Mouse (Mus musculus) layer of hippocampus, adult 18-20 months (tissue): ENCODE data around the gene 4933430I17Rik. TPM values are rescaled to one million over a fixed set of nuclear protein-coding genes. Genes with fewer than 3 reads are reported as not detected.
"Not testable (repeated sequence)": the region's sequence is repeated elsewhere in the genome, so short reads cannot be mapped to it uniquely, and the experiment has no call there.

ENCODE experiments used
- DNase-seq, 2 experiments: peaks; one replicate each; pipeline ENCODE4 v3.0.0; 2022; ENCODE audit warnings: low spot score in 2 of 2
- long read RNA-seq: library from polyadenylated mRNA; stranded (forward); transcript quantifications from one replicate; pipeline ENCODE4 v2.0.0, GENCODE M21; 2021
- total RNA-seq, 2 experiments: library from RNA; stranded (reverse); gene quantifications; 2 replicates each; pipeline ENCODE4 v1.2.3; 2021

Gene 4933430I17Rik
- under 1 TPM; 0.52 to 0.53 TPM for total RNA-seq
- long read RNA-seq: 0 reads

GRCm38 (mm10) chr4:62524651-62525488, at the start of gene 4933430I17Rik, which contains the start of gene Pole3:
4933430I17Rik (plus strand) TSS chr4:62525369.
Pole3 (minus strand) TSS chr4:62525068.
- DNase-seq: peak; percentile 94 to 97

GRCm38 (mm10) chr4:62475793-62476192, 49.4 kb upstream of the 4933430I17Rik start:
- no peak for DNase-seq

DNA sequence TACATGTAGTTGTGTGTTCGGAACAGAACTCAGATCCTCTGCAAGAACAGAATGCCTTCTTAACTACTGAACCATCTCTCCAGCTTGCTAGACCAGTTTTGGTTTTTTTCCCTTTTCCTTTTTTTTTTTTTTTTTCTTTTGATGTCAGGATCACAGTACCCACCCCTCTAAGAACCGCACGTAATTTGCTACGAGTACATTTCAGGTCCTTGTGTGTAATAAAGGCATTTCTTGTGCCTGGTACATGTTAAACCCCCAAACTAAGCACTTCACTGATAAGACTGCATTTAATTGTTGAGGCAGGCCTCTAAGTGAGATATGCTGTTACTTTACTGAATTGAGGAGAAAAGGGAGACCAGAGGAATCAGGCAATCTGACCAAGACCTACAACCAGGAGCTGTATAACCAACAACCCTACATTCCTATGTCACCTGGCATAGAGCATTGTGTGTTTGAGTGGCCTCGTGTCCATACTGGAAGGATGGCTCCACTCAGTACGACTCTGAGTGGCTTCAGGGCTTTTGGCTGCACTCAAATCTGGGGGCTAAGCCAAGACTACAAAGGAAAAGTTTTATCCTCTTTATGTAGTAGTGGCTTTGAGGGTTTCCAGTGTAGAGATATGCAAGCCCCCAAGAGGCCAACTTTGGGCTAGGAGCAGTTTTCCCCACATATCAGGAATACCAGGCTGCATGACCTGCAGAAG, 47.5 kb upstream of the 4933430I17Rik start:
- no peak for DNase-seq

DNA sequence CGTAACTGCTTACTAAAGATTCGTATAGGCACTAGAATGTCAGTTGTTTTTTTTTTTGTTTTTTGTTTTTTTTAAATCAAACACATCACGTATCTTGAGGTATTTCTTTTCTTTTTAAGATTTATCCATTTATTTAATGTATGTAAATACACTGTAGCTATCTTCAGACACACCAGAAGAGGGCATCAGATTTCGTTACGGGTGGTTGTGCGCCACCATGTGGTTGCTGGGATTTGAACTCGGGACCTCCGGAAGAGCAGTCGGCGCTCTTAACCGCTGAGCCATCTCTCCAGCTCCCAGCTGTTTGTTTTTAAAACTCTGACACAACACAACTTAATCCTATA, 45.6 kb upstream of the 4933430I17Rik start:
- DNase-seq: not testable (repeated sequence)

DNA sequence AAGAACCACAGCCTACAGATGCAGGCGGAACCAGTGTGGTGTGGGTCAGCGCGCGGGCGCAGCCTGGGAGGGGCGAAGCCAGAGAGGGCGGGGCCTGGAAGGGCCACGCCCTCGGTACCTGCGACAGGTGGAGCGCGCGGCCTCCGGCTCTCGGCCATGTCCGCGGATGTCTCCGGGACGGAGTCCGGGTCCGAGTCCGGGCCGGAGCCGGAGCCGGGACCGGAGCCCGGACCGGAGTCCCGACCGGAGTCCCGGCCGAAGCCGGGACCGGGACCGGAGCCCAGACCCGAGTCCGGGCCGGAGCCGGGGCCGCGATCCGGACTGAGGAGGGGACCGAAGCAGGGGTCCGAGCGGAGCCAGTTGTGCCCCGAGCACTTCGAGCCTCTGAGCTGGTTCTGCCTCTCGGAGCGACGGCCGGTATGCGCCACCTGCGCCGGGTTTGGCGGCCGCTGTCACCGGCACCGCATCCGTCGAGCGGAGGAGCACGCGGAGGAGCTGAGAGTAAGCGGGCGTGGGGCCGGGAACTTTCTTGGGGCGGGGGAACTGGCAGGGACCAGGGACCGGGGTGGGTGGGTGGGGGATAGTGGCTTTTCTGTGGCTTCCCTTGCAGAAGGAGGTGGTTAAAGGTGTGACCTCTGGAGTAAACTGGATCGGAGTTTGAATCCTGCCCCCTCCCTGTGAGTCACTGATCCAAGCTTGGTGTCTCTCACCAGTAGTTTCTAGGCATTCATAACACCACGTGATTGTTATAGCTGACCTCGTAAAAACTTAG, 45.0 kb upstream of the 4933430I17Rik start, which contains the start of gene Bspry:
Gene Bspry (plus strand): TSS at position 117 of the 772 bp plus-strand sequence.
- no peak for DNase-seq

DNA sequence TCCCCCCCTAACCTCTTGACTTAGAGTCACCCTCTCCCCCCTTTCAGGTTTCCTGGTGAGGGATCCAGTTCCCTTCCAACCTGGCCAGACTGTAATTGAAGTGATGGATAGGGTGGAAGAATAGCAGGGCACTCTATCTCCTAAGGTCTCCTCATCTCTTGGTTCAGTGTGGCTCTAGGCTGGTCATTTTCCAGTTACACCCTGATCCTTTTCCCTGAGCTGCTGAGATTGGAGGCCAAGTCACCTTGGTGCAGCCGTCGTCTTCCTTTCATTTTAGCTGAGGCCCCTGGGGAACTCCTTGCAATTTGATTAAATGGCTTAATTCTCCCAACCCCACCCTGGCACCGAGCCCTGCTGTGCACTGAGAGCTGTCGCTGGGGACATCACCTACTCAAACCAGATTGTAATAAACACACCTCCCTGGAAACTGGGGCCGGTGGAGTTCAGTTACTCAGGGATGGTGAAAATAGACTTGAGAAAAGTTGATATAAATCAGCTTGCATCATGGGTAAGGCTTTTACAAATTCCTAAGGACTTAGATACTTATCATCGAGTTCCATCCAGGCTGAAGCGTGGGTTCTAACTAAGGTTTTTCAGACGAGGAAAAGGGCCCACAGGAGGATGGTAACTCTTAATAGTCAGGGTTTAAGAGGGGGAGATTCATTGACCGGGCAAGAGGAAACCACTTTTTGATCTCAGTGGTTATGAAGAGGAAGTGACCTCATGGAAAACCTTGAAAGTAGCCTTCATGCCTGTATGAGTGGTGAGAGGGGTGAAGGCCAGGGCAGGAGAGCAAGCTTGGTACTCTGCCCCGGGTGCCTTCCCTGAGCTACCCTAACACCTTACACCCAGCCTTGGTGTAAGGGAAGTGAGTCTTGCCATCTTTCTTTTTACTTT, 44.2 kb upstream of the 4933430I17Rik start:
- no peak for DNase-seq

DNA sequence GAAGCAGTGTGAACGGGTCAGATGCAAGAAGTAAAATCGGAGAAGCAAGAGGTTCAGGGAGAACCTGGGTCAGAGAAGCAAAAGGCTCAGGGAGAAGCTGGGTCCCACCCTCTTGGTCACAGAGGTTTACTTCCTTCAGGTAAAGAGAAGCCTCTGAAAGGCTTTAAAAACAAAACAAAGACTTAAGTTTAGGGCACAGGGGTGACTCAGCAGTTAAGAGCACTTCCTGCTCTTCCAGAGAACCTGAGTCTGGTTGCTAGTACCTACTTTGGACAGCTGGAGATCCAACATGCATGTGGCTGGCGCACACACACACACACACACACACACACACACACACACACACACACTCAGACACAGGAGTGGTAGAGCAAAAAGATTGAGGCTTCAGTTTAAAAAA, 40.2 kb upstream of the 4933430I17Rik start:
- no peak for DNase-seq

DNA sequence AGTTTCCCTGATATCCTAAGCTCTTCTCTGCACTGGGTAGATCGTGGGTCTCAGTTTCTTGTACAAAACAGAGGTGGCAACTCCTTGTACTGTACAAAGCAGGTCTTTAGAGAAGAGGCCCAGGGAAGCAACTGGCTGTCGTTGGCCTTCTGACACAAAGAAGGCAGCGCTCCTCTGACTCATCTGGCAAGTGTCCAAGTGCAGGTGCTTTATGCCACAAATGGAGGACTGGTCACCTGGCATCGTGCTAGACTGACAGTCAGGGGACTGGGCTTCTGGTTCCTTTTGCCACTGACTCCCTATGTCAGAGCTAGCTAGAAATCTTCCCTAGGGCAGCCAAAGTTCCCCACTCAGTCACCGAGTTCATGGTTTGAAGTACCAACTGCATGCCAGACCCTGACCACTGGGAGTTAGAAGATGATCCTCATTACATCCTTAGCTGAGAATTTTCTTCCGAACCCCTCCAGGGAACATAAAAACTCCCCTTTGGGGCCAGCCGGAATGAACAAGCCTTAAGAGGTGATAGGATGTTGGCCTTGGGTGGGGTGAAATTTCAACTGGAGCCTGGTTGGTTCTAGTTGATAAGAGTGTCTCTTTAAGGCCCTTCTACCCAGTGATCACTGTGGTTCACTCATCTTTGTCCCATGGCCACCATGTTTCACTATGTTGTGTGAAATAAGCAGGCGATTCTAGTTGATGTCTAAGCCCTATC, 39.6 kb upstream of the 4933430I17Rik start:
- DNase-seq: no peak

- DNase-seq: no peak
Observed at GRCm38 (mm10) chr4:62486162-62486696, 38.9 kb upstream of the 4933430I17Rik start.

GRCm38 (mm10) chr4:62487172-62487571, 38.0 kb upstream of the 4933430I17Rik start:
- no peak for DNase-seq

DNA sequence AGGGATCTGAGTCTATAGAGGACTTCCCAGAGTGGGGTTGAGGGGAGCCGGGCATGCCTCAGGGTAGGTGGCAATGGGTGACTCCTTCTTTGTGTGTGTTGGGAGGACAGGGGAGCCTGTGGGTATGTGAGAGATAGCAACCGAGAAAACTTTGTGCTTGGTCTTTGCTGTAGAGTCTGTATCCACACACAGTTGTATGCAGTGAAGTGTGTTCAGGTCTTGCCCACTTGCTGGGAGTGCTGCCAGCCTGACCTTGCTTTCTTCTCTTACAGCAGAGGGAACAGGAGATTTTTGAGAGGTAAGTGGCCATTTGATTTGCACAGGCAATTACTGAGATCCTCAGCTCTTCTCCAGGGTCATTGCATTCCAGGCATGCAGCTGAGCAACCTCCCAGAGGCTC, 37.3 kb upstream of the 4933430I17Rik start:
- no peak for DNase-seq

DNA sequence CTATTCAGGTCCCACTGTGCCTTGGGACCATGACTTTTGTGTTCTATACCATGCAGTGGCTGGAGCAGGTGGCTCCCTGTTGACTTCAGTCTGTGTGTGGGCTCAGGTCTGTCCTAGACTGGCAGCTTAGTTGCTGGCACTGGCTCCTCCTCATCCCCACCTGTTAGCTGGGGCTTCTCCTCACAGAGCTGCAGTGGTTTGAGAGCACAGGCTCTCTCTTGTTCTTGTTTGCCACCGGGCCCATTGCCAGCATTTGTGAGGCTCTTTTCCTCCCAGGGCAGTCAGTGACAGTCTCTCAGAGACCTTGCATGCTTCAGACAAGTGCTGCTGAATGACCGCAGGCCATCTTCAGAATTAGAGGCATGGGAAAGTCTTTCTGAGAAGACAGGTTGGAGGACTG, 32.5 kb upstream of the 4933430I17Rik start:
- no peak for DNase-seq

- DNase-seq: no peak
Observed at GRCm38 (mm10) chr4:62494230-62494629, 30.9 kb upstream of the 4933430I17Rik start.

- DNase-seq: no peak
Observed at GRCm38 (mm10) chr4:62495946-62496345, 29.2 kb upstream of the 4933430I17Rik start.

DNA sequence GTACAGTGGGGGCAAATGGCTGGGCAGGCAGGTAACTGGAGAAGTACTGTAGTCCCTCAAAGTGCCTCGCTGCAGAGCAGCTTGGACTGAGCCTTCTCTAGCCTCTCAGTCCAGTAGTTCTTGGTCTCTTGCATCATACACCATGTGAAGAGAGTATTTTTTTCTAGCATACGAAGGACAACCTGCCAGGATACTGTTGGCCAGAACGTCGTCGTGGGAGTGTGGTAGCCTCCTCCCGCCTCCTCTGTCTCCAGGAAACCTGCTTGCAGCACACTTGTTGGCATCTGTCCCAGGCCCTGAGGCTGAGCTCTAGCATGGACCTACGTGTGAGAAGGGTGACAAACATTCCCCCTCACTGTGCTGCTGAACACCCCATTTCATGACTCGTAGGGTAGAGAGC, 28.4 kb upstream of the 4933430I17Rik start:
- peak; percentile 40 to 51 for DNase-seq

- DNase-seq: no peak
Observed at GRCm38 (mm10) chr4:62500799-62501198, 24.4 kb upstream of the 4933430I17Rik start.

DNA sequence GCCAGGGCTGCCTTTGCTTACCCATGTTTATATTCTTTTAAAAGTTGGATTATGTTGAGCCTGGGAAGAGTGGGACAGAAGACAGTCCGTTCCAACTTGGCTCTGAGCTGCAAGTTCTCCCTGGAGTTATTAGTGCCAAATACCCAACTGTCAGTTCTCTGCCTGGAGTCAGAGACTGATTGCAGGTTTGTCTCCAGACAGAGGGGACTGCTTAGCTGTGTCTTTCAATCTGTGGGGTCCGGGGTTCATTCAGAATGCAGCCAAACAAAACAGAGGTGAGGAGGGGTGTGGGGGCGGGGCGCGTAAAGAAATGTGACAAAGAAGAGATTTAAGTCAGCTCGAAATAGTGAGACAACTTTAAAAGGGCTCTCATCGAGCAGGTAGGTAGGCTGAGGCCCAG, 23.6 kb upstream of the 4933430I17Rik start:
- no peak for DNase-seq

DNA sequence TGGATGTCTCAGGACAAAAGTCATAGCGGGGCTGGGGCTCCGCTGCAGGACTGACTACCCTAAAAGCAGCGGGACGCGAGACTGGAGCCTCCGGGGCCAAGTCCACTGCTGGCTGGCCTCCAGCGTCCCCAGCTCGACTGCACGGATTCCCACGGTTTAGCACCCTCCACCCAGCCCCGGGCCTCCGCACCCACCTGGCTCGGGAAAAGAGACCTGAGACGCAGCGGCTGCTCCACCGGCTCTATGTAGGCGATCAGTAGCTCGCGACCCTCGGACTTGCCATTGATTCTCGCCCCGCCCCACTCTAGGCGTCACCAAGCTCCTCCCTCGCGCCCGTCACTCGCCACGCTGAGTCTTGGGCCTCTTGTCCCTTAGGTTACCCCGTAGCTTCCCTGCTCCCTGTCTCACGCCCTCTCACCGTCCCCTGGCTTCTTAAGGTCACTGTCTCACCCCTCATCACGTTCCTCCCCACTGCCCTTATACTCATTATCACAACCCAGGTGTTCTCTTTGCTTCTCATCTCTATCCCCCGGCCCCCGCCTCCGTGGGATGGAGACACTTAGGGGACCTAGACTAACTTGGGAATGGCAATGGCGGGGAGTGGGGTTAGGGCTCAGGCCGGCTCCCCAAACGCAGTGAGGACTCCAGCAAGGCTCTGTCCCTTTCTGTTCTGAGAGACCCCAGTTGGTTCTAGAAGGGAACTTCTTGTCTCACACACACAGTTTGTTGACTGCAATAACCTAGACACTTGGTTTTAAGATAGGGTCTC, 23.0 kb upstream of the 4933430I17Rik start:
- peak; percentile 85 to 92 for DNase-seq

DNA sequence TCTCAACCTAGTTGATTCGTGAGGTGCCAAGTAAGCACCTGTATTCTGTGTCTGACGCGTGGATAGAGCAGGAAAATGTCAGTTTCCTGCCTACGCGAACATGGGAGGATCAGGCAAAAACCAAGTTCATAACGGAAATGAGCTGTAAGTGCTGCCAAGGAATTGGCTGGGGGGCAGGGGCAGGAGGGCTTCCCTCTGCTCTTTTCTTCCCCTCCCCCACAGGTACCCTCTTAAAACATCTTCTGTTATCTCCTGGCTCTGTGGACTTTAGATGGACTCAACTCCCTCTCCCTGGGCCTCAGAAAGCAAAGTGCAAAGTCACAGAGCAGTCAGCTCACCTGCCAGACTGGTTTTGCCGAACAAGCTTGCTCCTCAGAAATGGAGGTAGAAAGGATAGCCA, 22.2 kb upstream of the 4933430I17Rik start:
- no peak for DNase-seq
